Mouse (Mus musculus) heart, postnatal 36 days (tissue): Measurements from ENCODE around the gene Rnf41. TPM values are rescaled to one million over a fixed set of nuclear protein-coding genes. Genes with fewer than 3 reads are reported as not detected.

Experiments used
- DNase-seq, 2 experiments: peaks; one replicate each; pipeline ENCODE4 v3.0.0; 2021 to 2022
- intact Hi-C: fragments of 180-260 bp; cut with DNase I; formaldehyde crosslinking; loops from one replicate; pipeline ENCODE4 v1.15.1; 2025
- total RNA-seq, 2 experiments: library from RNA; stranded (reverse); gene quantifications; 2 replicates each; pipeline ENCODE4 v1.2.3; 2021

The Rnf41 gene
- total RNA-seq, 2 experiments from 2014 or later: 16.3 to 18.3 TPM

DNA sequence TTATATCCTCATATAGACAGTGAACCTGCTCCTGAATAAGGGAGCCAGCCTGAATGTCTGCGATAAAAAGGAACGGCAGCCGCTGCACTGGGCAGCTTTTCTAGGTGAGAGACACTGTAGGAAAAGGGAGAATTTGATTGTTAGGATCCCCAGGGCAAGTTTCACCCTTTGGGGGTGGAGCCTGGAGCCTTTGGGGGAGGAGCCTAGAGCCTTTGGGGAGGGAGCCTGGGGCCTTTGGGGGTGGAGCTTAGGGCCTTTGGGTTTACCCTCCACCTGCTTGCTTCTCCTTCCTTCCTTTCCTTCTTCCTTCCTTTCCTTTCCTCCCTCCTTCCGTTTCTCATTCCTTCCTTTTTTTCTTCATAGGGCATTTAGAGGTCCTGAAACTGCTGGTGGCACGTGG lies 30.9 kb upstream of the Rnf41 start:
- intact Hi-C loops: no loop called here
- no peak for DNase-seq

DNA sequence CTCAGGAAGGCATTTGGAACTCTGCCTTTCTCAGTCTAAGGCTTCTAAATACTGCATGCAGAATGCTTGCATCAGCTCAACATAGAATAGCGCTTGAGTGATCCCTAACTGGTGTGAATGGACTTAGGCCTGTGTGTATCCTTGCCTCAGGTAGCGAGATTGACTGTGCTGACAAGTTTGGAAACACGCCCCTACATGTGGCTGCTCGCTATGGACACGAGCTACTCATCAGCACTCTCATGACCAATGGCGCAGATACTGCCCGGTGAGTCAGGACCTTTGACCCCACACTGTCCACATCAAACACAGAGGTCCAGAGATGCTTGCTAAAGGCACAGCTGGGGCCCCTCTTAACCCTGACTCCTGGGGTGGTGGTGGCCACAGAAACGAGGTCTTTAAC lies 29.0 kb upstream of the Rnf41 start:
- no peak for DNase-seq
- intact Hi-C loops: no loop called here

GRCm38 (mm10) chr10:128385902-128386301 lies 25.6 kb upstream of the Rnf41 start:
- intact Hi-C loops: no loop called here
- no peak for DNase-seq

GRCm38 (mm10) chr10:128388941-128389340 lies 22.5 kb upstream of the Rnf41 start:
- intact Hi-C loops: no loop called here
- no peak for DNase-seq

- DNase-seq: no peak
- intact Hi-C loops: no loop called here
Observed at GRCm38 (mm10) chr10:128389570-128389969, 21.9 kb upstream of the Rnf41 start.

- DNase-seq: no peak
- intact Hi-C loops: no loop called here
Observed at GRCm38 (mm10) chr10:128390366-128390765, 21.1 kb upstream of the Rnf41 start.

DNA sequence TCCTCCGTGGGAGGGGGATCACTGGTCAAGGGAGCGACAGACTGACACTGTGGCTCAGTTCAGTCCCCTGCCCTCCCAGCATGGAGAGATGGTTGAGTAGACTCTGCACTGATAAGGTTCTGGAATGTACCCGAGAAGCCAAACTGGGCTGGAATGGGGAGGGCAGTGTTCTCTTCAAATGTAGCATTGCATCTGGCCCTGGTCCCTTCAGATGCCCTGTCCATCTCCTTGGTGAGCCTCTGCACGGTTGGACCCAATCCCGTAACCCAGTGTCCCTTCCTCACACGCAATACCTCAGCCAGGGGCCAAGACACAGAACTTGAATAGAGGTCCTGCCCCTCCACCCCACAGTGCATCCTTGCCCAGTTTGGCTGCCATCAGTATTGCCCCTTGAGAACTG lies 19.6 kb upstream of the Rnf41 start:
- DNase-seq: no peak
- intact Hi-C loops: no loop called here

DNA sequence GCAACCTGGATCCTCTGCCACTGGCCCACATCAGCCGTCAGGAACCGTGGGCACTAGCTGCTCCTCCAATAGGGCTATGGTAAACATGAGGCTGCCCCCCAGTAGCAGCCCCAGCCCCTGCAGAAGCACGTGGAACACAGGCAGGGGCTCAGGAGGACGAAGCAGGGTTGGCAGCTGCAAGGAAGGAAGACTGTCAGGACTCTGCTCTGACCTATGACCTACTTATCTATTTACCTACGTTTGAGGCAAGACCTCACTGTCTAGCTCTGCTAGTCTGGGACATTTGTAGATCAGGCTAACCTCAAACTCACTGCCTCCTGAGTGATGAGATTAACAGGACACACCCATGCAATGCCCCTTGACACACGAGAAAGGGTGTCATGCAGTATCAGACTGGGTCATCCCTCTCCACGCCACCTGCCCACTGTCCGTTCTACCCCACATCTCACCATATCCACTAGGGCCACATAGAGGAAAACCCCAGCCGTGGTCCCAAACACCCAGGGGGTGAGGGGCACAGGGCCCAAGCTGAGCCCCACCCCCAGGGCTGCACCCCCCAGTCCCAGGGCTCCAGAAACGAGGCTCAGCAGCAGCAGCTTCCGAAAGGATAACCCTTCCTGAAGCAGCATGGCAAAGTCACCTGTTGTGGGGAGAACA lies 15.3 kb upstream of the Rnf41 start:
- no peak for DNase-seq
- intact Hi-C loops: no loop called here

DNA sequence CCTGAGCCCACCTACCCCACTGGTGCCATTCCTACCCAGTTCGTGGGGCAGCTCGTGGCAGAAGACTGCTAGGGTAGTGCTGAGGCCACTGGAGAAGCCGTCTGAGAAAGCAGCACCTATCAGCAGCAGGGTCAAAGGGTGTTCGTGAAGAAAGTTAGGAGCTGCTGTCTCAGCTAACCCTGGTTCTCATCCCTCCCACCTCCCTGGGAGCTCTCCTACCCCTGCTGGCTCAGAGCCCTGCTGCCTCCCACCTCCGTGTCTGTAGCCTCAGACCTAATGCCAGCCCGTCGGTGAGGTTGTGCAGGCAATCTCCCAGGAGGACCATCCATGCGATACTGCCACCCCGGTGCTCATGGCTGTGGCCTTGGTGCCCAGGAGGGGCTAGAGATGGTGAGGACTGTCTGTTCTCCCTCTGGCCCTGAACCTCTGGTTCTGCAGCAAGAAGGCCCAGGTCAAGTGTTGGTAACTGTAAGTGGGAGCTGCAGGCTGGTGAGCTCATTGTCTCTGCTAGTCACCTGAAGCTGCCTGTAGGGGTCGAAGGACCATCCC lies 14.7 kb upstream of the Rnf41 start:
- no peak for DNase-seq
- intact Hi-C loops: no loop called here

- peak in 1 of 2 experiments; percentile 30 for DNase-seq
- intact Hi-C loops: no loop called here
Observed at GRCm38 (mm10) chr10:128397466-128397865, 14.0 kb upstream of the Rnf41 start.

DNA sequence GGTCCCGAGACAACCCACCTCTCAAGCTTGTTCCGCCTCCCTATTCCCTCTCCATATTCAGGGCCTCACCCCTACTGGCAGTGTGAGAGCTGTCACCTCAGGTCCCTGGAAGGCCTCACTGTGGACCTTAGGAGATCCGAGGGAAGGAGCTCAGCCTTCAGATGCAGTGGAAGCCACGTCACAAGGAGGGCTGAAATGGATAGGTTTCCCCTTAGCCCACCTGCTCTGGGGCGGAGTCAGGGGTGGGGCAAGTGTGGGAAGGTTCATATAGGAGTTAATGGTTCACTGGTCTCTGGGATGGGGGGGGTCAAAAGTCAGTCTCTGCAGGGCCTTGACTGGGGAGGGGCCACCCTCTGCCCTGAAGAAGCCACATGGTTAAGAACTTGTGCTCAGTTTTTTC lies 11.1 kb upstream of the Rnf41 start:
- intact Hi-C loops: no loop called here

DNA sequence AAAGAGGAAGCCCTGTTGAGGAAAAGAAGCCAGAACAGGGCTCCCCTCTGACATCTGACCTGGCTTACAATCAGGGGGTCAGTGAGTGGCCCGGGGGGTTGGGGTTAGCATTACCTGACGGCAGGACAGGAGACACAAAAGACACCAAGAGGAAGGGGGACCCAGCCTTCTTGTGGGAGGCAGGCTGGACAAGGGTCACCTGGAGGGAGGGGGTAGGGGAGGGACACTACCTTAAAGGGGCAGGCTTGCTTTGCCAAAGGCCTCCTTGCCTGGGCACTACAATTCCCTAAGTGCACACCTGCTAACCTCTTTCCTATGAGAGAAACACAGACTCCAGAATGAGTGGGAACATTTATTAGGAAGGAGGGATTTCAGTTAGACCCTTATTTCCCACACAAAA lies 10.4 kb upstream of the Rnf41 start, which contains the start of gene Slc39a5:
Slc39a5 (minus strand) TSS at position 174 of the 400 bp plus-strand sequence.
- intact Hi-C loops: no loop called here
- DNase-seq: no peak

More for the DNA sequence above, 11.1 kb upstream of the Rnf41 start:
- DNase-seq: no peak

DNA sequence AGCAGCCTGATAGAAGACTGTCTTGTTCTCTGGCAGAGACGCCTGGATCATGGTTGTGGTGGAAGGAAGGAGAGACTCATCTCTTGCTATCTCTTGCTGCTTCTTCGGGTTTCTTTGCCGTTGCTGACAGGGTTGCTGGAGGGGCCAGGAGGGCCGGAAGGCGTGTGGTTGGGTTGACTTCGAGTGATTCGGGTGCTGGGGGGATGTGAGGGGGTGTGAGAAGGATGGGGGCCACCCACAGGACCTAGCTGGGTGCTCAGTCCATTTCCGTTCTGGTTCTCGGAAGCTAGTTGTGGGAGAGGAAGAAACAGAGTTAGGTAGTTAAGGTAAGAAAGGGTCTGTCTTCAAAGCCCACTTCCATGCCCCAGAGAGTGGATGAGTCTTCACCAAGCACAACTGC lies 9.8 kb upstream of the Rnf41 start:
- intact Hi-C loops: no loop called here
- DNase-seq: no peak

DNA sequence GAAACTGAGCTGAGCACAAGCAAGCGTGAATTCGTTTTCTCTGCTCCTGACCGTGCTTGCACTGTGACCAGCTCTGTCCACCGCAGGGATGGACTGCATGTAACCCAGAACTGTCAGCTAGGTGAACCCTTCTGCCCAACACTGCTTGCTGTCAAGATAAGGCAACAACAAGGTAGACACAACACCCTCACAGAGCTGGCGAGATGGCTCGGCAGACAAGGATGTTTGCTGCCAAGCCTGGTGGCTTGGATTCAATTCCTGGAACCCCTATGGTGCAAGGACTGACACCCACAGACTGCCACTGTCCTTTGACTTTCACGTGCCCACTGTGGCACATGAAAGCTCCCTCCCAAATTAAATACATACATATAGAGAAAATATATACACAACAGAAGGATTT lies 7.5 kb upstream of the Rnf41 start:
- intact Hi-C loops: no loop called here
- no peak for DNase-seq

- no peak for DNase-seq
- intact Hi-C loops: loop anchor here (1.0 kb wide), 2 partner anchors 32 to 46 kb away; partner anchors contain the start of gene Ankrd52
Observed at GRCm38 (mm10) chr10:128408591-128409535, 2.6 kb upstream of the Rnf41 start.

- intact Hi-C loops: loop anchor here (1.0 to 5.0 kb wide), 4 partner anchors 33 to 137 kb away; partner anchors contain the start of genes Ankrd52, Rpl41 and Zc3h10
- peak; percentile 93 to 98 for DNase-seq
Observed at GRCm38 (mm10) chr10:128409692-128410559, 1.5 kb upstream of the Rnf41 start.

- intact Hi-C loops: loop anchor here (2.0 to 5.0 kb wide), 2 partner anchors 76 to 137 kb away; partner anchors contain the start of genes Rpl41 and Zc3h10
- DNase-seq: no peak
Observed at GRCm38 (mm10) chr10:128410560-128410845, 954 bp upstream of the Rnf41 start.

DNA sequence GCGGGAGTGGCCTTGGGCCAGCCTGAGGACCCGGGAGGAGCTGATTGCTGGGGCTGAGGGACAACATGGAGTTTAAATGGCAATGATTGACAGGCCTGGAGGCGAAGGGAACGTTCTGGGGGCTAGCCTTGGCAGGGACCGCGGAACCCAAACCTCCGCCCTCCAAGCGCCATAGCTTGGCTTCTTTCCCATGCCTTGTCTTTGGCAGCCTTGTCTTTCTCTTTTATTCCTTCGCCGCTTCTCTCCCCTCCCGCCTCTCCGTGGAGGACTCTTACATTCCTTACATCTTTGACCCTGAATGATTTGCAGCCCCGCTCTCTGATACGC lies 561 bp downstream of the Rnf41 start:
- intact Hi-C loops: loop anchor here (5.0 kb wide), 1 partner anchor 135 kb away; the partner anchor contains the start of genes Rpl41 and Zc3h10
- peak in 1 of 2 experiments; percentile 39 for DNase-seq

DNA sequence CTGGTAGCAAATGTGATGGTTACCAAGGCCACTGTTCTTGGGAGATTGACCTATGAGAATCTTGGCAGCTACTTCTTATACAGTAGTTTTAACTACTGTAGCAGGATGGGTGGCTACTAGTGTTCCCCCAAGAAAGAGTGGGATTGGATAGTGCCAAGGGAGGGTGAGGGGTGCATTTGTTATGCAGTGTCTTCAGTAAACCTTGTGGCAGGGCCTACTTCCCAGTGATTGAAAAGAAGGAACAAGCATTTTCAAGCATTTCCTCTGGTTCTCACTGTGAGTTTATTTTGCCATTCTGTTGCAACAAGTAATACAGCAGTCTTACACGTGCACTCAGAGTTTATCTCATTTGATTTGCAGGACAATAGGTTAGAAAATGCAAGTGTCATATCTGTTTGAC lies 1.1 kb downstream of the Rnf41 start:
- intact Hi-C loops: loop anchor here (5.0 kb wide), 1 partner anchor 135 kb away; the partner anchor contains the start of genes Rpl41 and Zc3h10
- DNase-seq: no peak

- DNase-seq: no peak
- intact Hi-C loops: loop anchor here (5.0 kb wide), 1 partner anchor 134 kb away; the partner anchor contains the start of genes Rpl41 and Zc3h10
Observed at GRCm38 (mm10) chr10:128413076-128413475, 1.6 kb downstream of the Rnf41 start.
